Mouse (Mus musculus): ENCODE measurements around the gene Chtop.

Gene Chtop

GRCm38 (mm10) chr3:90508950-90509746 lies at the start of gene Chtop:
Chtop (minus strand) TSS chr3:90509498.
- DNase-seq: peak; percentile 99

- DNase-seq: peak; percentile 46
These were observed 46.7 kb upstream of the Chtop start for GRCm38 (mm10) chr3:90555954-90556353.

- DNase-seq: no peak
These were observed 42.9 kb upstream of the Chtop start for GRCm38 (mm10) chr3:90552231-90552630.

GRCm38 (mm10) chr3:90550421-90550790 lies 41.1 kb upstream of the Chtop start:
- no peak for DNase-seq

- no peak for DNase-seq
These were observed 40.5 kb upstream of the Chtop start for GRCm38 (mm10) chr3:90549676-90550420.

- peak; percentile 47 for DNase-seq
These were observed 31.6 kb upstream of the Chtop start for GRCm38 (mm10) chr3:90540904-90541303.

GRCm38 (mm10) chr3:90537905-90538296 lies 28.6 kb upstream of the Chtop start:
- no peak for DNase-seq

GRCm38 (mm10) chr3:90537141-90537904 lies 28.0 kb upstream of the Chtop start, which contains the start of gene S100a16:
S100a16 (plus strand) TSS chr3:90537254.
- DNase-seq: no peak

- no peak for DNase-seq
These were observed 26.1 kb upstream of the Chtop start for GRCm38 (mm10) chr3:90535446-90535845.

GRCm38 (mm10) chr3:90531713-90532112 lies 22.4 kb upstream of the Chtop start:
- no peak for DNase-seq

GRCm38 (mm10) chr3:90527291-90527873 lies 18.1 kb upstream of the Chtop start:
- no peak for DNase-seq

GRCm38 (mm10) chr3:90526580-90526979 lies 17.3 kb upstream of the Chtop start, which contains the start of gene S100a14:
S100a14 (plus strand) TSS chr3:90526856.
- no peak for DNase-seq

- DNase-seq: no peak
These were observed 16.8 kb upstream of the Chtop start for GRCm38 (mm10) chr3:90526076-90526475.

- peak; percentile 68 for DNase-seq
These were observed 16.1 kb upstream of the Chtop start for GRCm38 (mm10) chr3:90525421-90525820.

- DNase-seq: no peak
These were observed 8.4 kb upstream of the Chtop start for GRCm38 (mm10) chr3:90517711-90518110.

GRCm38 (mm10) chr3:90515789-90516188 lies 6.5 kb upstream of the Chtop start:
- no peak for DNase-seq

GRCm38 (mm10) chr3:90515242-90515641 lies 5.9 kb upstream of the Chtop start:
- DNase-seq: no peak

- DNase-seq: no peak
These were observed 5.4 kb upstream of the Chtop start for GRCm38 (mm10) chr3:90514691-90515090.

GRCm38 (mm10) chr3:90513796-90514590 lies 4.7 kb upstream of the Chtop start, which contains the start of the genes S100a1 and S100a13:
S100a1 (minus strand) TSS chr3:90514392.
S100a13 (plus strand) TSS chr3:90514435.
- DNase-seq: peak; percentile 69

- DNase-seq: no peak
These were observed 3.8 kb upstream of the Chtop start for GRCm38 (mm10) chr3:90512948-90513642.

- DNase-seq: no peak
These were observed 3.0 kb upstream of the Chtop start for GRCm38 (mm10) chr3:90512276-90512675.

Data from right cerebral cortex, adult 18-20 months (tissue).